Mouse (Mus musculus): ENCODE data around the gene Faim. TPM values are rescaled to one million over a fixed set of nuclear protein-coding genes. Genes with fewer than 3 reads are reported as not detected.

The Faim gene
- polyA plus RNA-seq, 1 experiment: 1.2 TPM

DNA sequence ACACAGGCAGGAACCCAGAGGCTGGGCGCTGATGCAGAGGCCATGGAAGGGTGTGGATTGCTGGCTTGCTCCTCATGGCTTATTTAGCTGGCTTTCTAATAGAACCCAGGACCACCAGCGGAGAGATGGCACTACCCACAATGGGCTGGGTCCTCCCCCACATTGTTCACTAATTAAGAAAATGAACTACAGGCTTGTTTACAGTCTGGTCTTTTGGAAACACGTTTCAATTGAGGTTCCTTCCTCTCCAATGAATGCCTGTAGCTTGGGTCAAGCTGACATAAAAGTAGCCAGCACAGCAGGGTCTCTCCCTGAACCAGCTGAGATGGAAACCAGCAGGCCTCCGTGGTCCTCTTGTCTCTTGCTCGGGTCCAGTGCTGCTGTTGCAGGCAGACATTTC lies 35.0 kb downstream of the Faim start:
- WGBS: 76% methylated on average over 5 of the region's 5 CpGs
- Histone ChIP-seq H3K4me3 (ENCODE audit: low read depth, low read length) (no peak overlapping the region), H3K27me3 (ENCODE audit: control insufficient read depth, insufficient read depth, low read length) (no peaks in the 10 kb centered on the region), H3K36me3 (ENCODE audit: control insufficient read depth, insufficient read depth, low read length) (peaks cover 18% of the 10 kb centered on the region), H3K4me1 (ENCODE audit: control insufficient read depth, insufficient read depth, insufficient read length, low read length) (0 out of 2 replicates have a peak, but pooled peaks cover 2% of the 10 kb centered on the region), H3K27ac (ENCODE audit: insufficient read depth, low read depth, low read length) (no peak overlapping the region)
- TF ChIP-seq CTCF (IDR thresholded peaks at IDR 0.05; ENCODE audit: extremely low read depth, insufficient read length, insufficient replicate concordance, low read depth, low read length) (no peak), POLR2A (IDR thresholded peaks at IDR 0.05; ENCODE audit: low read depth, low read length) (no peak)

DNA sequence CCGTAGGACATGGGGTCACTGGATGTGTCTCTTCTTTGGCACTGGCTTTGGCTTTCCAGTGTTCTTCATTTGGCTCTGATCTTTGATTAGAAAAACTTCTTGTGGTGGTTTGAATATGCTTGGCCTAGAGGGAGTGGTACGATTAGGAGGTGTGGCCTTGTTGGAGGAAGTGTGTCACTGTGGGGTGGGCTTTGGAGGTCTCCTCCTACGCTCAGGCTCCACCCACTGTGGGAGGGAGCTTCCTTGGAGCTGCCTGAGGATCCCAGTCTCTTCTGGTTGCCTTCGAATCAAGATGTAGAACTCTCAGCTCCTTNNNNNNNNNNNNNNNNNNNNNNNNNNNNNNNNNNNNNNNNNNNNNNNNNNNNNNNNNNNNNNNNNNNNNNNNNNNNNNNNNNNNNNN lies 35.6 kb downstream of the Faim start:
- Histone ChIP-seq H3K27ac (ENCODE audit: insufficient read depth, low read depth, low read length) (no peak overlapping the region), H3K27me3 (ENCODE audit: control insufficient read depth, insufficient read depth, low read length) (no peaks in the 10 kb centered on the region), H3K4me3 (ENCODE audit: low read depth, low read length) (no peak overlapping the region), H3K4me1 (ENCODE audit: control insufficient read depth, insufficient read depth, insufficient read length, low read length) (0 out of 2 replicates have a peak, but pooled peaks cover 2% of the 10 kb centered on the region), H3K36me3 (ENCODE audit: control insufficient read depth, insufficient read depth, low read length) (peaks cover 17% of the 10 kb centered on the region)
- WGBS: 81% methylated on average over 4 of the region's 4 CpGs
- no peak for TF ChIP-seq POLR2A (IDR thresholded peaks at IDR 0.05; ENCODE audit: low read depth, low read length)
- no peak for TF ChIP-seq CTCF (IDR thresholded peaks at IDR 0.05; ENCODE audit: extremely low read depth, insufficient read length, insufficient replicate concordance, low read depth, low read length)

DNA sequence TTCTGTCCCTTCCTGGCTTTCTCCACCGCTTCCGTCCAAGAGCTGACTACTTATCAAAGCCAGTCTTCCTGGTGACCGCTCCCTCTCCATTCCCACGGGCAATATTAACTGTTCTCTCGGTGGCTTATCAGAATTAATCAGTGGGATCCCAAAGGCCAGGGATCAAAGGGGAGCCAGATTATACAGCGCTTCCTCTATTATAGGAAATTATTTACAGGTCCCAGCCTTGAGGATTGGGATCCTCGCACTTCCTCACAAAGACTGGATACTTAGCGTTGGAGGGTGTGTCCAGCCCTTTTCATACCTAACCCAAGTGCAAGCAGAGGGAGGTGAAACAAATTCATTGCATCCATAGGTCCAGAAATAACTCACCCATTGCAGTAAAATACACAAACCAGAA lies 45.9 kb downstream of the Faim start:
- Histone ChIP-seq H3K27ac (ENCODE audit: insufficient read depth, low read depth, low read length) (peak overlapping the region; percentile 94), H3K27me3 (ENCODE audit: control insufficient read depth, insufficient read depth, low read length) (no peaks in the 10 kb centered on the region), H3K36me3 (ENCODE audit: control insufficient read depth, insufficient read depth, low read length) (peaks cover 8% of the 10 kb centered on the region; the same call in 1 of the 2 replicates), H3K4me1 (ENCODE audit: control insufficient read depth, insufficient read depth, insufficient read length, low read length) (peaks cover 9% of the 10 kb centered on the region; the same call in 1 of the 2 replicates), H3K4me3 (ENCODE audit: low read depth, low read length) (peak overlapping the region; percentile 11; the same call in 1 of the 2 replicates)
- TF ChIP-seq POLR2A (IDR thresholded peaks at IDR 0.05; ENCODE audit: low read depth, low read length) (no peak), CTCF (IDR thresholded peaks at IDR 0.05; ENCODE audit: extremely low read depth, insufficient read length, insufficient replicate concordance, low read depth, low read length) (no peak)
- 22% methylated on average over 8 of the region's 8 CpGs for WGBS

DNA sequence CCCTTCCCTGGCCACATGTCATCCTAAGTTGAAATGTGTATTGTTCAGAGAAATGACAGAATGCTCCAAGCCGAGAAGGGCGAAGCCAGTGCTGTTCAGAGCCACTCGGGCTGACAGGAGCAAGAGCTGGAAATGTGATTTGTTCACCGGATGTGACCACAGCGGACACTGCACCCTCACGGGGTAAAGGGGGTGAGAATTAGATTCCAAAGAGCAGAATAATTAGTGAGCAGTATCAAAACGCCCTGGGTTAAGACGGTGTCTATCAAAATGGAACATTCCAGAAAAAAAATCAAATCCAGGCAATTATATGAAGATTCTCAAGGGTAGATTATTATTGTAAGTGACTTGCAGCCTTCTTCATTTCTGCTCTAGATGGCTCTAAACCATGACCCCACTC lies 47.9 kb downstream of the Faim start:
- no peak for TF ChIP-seq POLR2A (IDR thresholded peaks at IDR 0.05; ENCODE audit: low read depth, low read length)
- no peak for TF ChIP-seq CTCF (IDR thresholded peaks at IDR 0.05; ENCODE audit: extremely low read depth, insufficient read length, insufficient replicate concordance, low read depth, low read length)
- 41% methylated on average over 8 of the region's 8 CpGs for WGBS
- H3K36me3 ChIP-seq (ENCODE audit: control insufficient read depth, insufficient read depth, low read length): peaks cover under 1% of the 10 kb centered on the region; the same call in 1 of the 2 replicates

DNA sequence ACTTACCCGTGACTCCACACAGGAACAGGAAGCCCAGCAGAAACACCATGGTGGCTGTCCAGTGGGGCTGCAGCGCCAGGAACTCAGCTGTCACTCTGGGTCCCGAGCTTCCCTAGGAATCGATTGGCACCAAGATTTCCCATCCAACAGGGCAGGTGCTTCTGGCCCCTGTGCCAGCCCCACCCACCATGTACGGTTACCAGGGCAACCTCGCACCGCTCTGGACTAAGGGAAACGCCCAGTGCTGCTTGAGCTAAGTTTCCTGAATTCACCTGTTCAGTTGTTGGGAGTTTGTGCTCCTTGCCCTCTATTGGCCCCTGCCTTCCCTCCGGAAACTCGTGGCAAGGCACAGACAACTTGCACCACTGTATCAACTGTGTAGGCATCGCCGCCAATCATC lies 49.4 kb downstream of the Faim start, which contains the start of gene Gm1123:
Gene Gm1123 (minus strand): TSS at position 141 of the 400 bp plus-strand sequence.
- Histone ChIP-seq H3K27ac (ENCODE audit: insufficient read depth, low read depth, low read length) (peak within 1 kb of the TSS; percentile 74), H3K4me3 (ENCODE audit: low read depth, low read length) (peak within 1 kb of the TSS; percentile 70), H3K27me3 (ENCODE audit: control insufficient read depth, insufficient read depth, low read length) (no peaks in the 10 kb centered on the region), H3K36me3 (ENCODE audit: control insufficient read depth, insufficient read depth, low read length) (peaks cover 8% of the 10 kb centered on the region), H3K4me1 (ENCODE audit: control insufficient read depth, insufficient read depth, insufficient read length, low read length) (peaks cover 9% of the 10 kb centered on the region; the same call in 1 of the 2 replicates)
- no peak for TF ChIP-seq POLR2A (IDR thresholded peaks at IDR 0.05; ENCODE audit: low read depth, low read length)
- no peak for TF ChIP-seq CTCF (IDR thresholded peaks at IDR 0.05; ENCODE audit: extremely low read depth, insufficient read length, insufficient replicate concordance, low read depth, low read length)
- WGBS: 21% methylated on average over 12 of the region's 12 CpGs

More for the DNA sequence above, 47.9 kb downstream of the Faim start:
- peak overlapping the region; percentile 45 for H3K4me3 ChIP-seq (ENCODE audit: low read depth, low read length)
- peak overlapping the region; percentile 94 for H3K27ac ChIP-seq (ENCODE audit: insufficient read depth, low read depth, low read length)
- H3K4me1 ChIP-seq (ENCODE audit: control insufficient read depth, insufficient read depth, insufficient read length, low read length): peaks cover 9% of the 10 kb centered on the region; the same call in 1 of the 2 replicates
- no peaks in the 10 kb centered on the region for H3K27me3 ChIP-seq (ENCODE audit: control insufficient read depth, insufficient read depth, low read length)

DNA sequence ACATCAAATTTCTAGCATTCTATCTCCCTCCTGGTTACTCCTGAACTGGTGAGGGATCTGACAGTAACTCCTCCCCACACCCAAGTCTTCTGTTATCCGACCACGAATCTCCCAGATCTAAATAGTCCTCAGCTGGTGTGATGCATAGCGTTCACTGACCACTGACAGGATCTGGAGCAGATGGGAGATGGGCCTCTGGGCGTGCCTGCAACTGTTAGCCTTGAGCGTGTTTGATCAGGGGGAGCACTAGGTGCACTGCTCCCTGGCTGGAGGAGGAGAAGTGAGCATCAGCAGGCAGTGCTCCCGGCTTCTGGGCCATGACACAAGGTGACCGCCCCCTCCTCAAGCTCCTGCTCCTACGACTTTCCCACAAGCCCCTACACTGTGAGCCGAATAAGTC lies 55.8 kb downstream of the Faim start:
- H3K27ac ChIP-seq (ENCODE audit: insufficient read depth, low read depth, low read length): 0 out of 2 replicates have a peak overlapping the region, but pooled peaks have one; percentile 26
- no peak for TF ChIP-seq CTCF (IDR thresholded peaks at IDR 0.05; ENCODE audit: extremely low read depth, insufficient read length, insufficient replicate concordance, low read depth, low read length)
- no peak for TF ChIP-seq POLR2A (IDR thresholded peaks at IDR 0.05; ENCODE audit: low read depth, low read length)
- WGBS: 70% methylated on average over 9 of the region's 9 CpGs
- H3K4me3 ChIP-seq (ENCODE audit: low read depth, low read length): no peak overlapping the region
- H3K36me3 ChIP-seq (ENCODE audit: control insufficient read depth, insufficient read depth, low read length): peaks cover 28% of the 10 kb centered on the region
- no peaks in the 10 kb centered on the region for H3K27me3 ChIP-seq (ENCODE audit: control insufficient read depth, insufficient read depth, low read length)
- H3K4me1 ChIP-seq (ENCODE audit: control insufficient read depth, insufficient read depth, insufficient read length, low read length): no peaks in the 10 kb centered on the region

DNA sequence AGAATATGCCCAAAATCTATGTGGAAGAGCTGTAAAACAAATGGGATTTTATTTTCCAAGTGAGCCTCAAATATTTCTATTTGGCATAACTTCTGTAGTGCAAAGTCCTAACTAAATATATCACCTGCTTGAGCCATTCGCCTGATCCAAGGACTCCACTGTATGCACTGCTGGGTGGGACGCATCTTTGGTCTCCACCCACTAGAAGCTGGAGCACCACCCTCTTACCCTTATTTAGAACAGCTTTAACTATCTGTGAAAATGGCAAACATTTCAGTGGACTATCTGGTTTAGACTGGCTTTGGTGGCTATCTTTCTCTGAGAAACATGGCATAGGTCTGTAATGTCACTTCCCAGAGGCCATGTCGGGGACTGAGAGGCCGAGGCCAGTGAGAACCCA lies 56.5 kb downstream of the Faim start:
- H3K27ac ChIP-seq (ENCODE audit: insufficient read depth, low read depth, low read length): 0 out of 2 replicates have a peak overlapping the region, but pooled peaks have one; percentile 9
- H3K36me3 ChIP-seq (ENCODE audit: control insufficient read depth, insufficient read depth, low read length): peaks cover 30% of the 10 kb centered on the region
- no peak overlapping the region for H3K4me3 ChIP-seq (ENCODE audit: low read depth, low read length)
- TF ChIP-seq CTCF (IDR thresholded peaks at IDR 0.05; ENCODE audit: extremely low read depth, insufficient read length, insufficient replicate concordance, low read depth, low read length) (no peak), POLR2A (IDR thresholded peaks at IDR 0.05; ENCODE audit: low read depth, low read length) (no peak)
- no peaks in the 10 kb centered on the region for H3K27me3 ChIP-seq (ENCODE audit: control insufficient read depth, insufficient read depth, low read length)
- WGBS: 79% methylated on average over 4 of the region's 4 CpGs
- no peaks in the 10 kb centered on the region for H3K4me1 ChIP-seq (ENCODE audit: control insufficient read depth, insufficient read depth, insufficient read length, low read length)
